Mouse (Mus musculus): Measurements from ENCODE around the gene Clic5. TPM values are rescaled to one million over a fixed set of nuclear protein-coding genes. Genes with fewer than 3 reads are reported as not detected.

The Clic5 gene
- total and polyA plus RNA-seq, 3 experiments: not detected

DNA sequence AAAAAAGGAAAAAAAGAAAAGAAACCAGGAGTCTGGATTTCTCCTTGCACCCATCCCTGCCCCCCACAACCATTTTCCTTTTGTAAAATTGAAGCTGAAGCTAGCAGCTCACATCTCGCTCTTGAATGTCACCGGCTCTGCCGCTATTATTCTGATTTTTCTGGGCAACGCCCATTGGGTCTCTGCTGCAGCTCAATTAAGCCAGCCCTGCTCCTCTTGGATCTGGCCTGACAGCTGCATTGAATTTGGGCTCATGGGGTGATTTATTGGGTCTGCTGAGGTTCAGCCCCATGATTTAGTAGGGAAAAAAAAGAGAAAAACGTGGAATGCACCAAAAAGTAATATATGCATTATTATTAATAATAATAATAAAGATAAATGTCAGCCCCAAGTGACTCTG lies 111.9 kb downstream of the Clic5 start:
- Histone ChIP-seq H3K79me2 (ENCODE audit: control insufficient read depth, insufficient read depth, low read length, poor library complexity) (no peaks in the 10 kb centered on the region), H3K4me3 (ENCODE audit: control insufficient read depth in 1 of 2, insufficient read depth in 1 of 2, low read depth in 2 of 2, low read length in 2 of 2) (no peak overlapping the region), H3K27ac (ENCODE audit: control insufficient read depth, low read depth, low read length) (no peak overlapping the region), H3K27me3 (ENCODE audit: control insufficient read depth in 1 of 2, insufficient read depth in 2 of 2, low read length in 2 of 2) (no peaks in the 10 kb centered on the region), H3K4me1 (ENCODE audit: control insufficient read depth in 1 of 2, insufficient read depth in 2 of 2, low read length in 2 of 2) (no peaks in the 10 kb centered on the region), H3K9me3 (replicated peaks; ENCODE audit: insufficient read depth, low read length) (no peaks in the 10 kb centered on the region), H3K36me3 (ENCODE audit: control insufficient read depth in 1 of 2, insufficient read depth in 2 of 2, low read length in 2 of 2) (no peaks in the 10 kb centered on the region), H3K9ac (ENCODE audit: control insufficient read depth, low read depth, low read length, poor library complexity, severe bottlenecking) (no peak overlapping the region)
- TF ChIP-seq MAX (IDR thresholded peaks at IDR 0.05; ENCODE audit: low read length): no peak
- TF ChIP-seq CTCF (IDR thresholded peaks at IDR 0.05 in 2 of 3, conservative IDR thresholded peaks at IDR 0.05 in 1 of 3; ENCODE audit: control insufficient read depth in 1 of 3, insufficient read depth in 1 of 3, low read depth in 2 of 3, low read length in 3 of 3, poor library complexity in 1 of 3, severe bottlenecking in 1 of 3): no peak
- TF ChIP-seq E2F4 (IDR thresholded peaks at IDR 0.05; ENCODE audit: borderline replicate concordance, low read depth, low read length): no peak
- no peak for TF ChIP-seq USF2 (IDR thresholded peaks at IDR 0.05; ENCODE audit: borderline replicate concordance in 1 of 2, insufficient read depth in 1 of 2, low read depth in 1 of 2, low read length in 2 of 2)
- TF ChIP-seq HCFC1 (IDR thresholded peaks at IDR 0.05; ENCODE audit: low read depth, low read length): no peak
- TF ChIP-seq UBTF (IDR thresholded peaks at IDR 0.05; ENCODE audit: borderline replicate concordance, insufficient read depth, low read depth, low read length): no peak
- TF ChIP-seq GABPA (IDR thresholded peaks at IDR 0.05; ENCODE audit: low read depth, low read length): no peak
- TF ChIP-seq NELFE (IDR thresholded peaks at IDR 0.05; ENCODE audit: low read depth, low read length): no peak
- TF ChIP-seq POLR2AphosphoS2 (IDR thresholded peaks at IDR 0.05; ENCODE audit: low read length): no peak
- TF ChIP-seq ELF1 (IDR thresholded peaks at IDR 0.05; ENCODE audit: low read depth, low read length): no peak
- no peak for TF ChIP-seq ZC3H11A (IDR thresholded peaks at IDR 0.05; ENCODE audit: low read depth, low read length)
- TF ChIP-seq POLR2A (IDR thresholded peaks at IDR 0.05; ENCODE audit: control insufficient read depth in 1 of 2, insufficient read depth in 1 of 2, low read depth in 1 of 2, low read length in 2 of 2, poor library complexity in 1 of 2): no peak
- TF ChIP-seq SMC3 (IDR thresholded peaks at IDR 0.05; ENCODE audit: low read depth, low read length): no peak
- no peak for TF ChIP-seq MYB (IDR thresholded peaks at IDR 0.05; ENCODE audit: low read depth, low read length)
- TF ChIP-seq MXI1 (IDR thresholded peaks at IDR 0.05; ENCODE audit: low read depth, low read length): no peak
- no peak for DNase-seq (ENCODE audit: low read depth, low spot score)

DNA sequence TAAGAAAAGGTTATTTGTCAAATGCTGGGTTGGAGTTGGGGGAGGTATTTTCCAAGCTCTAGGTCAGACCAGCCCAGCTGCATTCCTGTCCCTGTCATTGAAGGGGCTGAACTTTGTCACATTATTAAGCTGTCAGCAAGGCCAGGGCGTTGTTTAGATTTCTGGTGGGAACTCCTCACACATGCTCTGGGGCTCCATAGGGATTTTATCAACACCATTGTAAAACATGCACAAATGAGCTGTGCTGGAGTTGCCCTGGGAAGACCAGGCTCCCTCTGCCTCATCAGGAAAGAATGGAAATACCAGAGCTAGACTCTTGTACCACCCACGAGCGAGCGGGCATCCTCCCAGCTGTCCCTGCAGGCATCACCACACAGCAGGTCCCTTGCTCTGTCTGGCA lies 112.3 kb downstream of the Clic5 start:
- Histone ChIP-seq H3K79me2 (ENCODE audit: control insufficient read depth, insufficient read depth, low read length, poor library complexity) (no peaks in the 10 kb centered on the region), H3K36me3 (ENCODE audit: control insufficient read depth in 1 of 2, insufficient read depth in 2 of 2, low read length in 2 of 2) (no peaks in the 10 kb centered on the region), H3K4me1 (ENCODE audit: control insufficient read depth in 1 of 2, insufficient read depth in 2 of 2, low read length in 2 of 2) (no peaks in the 10 kb centered on the region), H3K9me3 (replicated peaks; ENCODE audit: insufficient read depth, low read length) (no peaks in the 10 kb centered on the region), H3K27ac (ENCODE audit: control insufficient read depth, low read depth, low read length) (no peak overlapping the region), H3K27me3 (ENCODE audit: control insufficient read depth in 1 of 2, insufficient read depth in 2 of 2, low read length in 2 of 2) (no peaks in the 10 kb centered on the region), H3K4me3 (ENCODE audit: control insufficient read depth in 1 of 2, insufficient read depth in 1 of 2, low read depth in 2 of 2, low read length in 2 of 2) (no peak overlapping the region), H3K9ac (ENCODE audit: control insufficient read depth, low read depth, low read length, poor library complexity, severe bottlenecking) (no peak overlapping the region)
- TF ChIP-seq USF1 (IDR thresholded peaks at IDR 0.05; ENCODE audit: low read depth, low read length): no peak
- no peak for TF ChIP-seq MYC (IDR thresholded peaks at IDR 0.05; ENCODE audit: low read depth, low read length)
- TF ChIP-seq JUND (IDR thresholded peaks at IDR 0.05; ENCODE audit: low read depth, low read length): no peak
- TF ChIP-seq TCF12 (IDR thresholded peaks at IDR 0.05; ENCODE audit: low read depth, low read length): no peak
- no peak for TF ChIP-seq ZC3H11A (IDR thresholded peaks at IDR 0.05; ENCODE audit: low read depth, low read length)
- no peak for TF ChIP-seq GATA1 (IDR thresholded peaks at IDR 0.05; ENCODE audit: low read depth, low read length)
- TF ChIP-seq EP300 (IDR thresholded peaks at IDR 0.05; ENCODE audit: low read depth in 1 of 2, low read length in 2 of 2): no peak
- TF ChIP-seq MYB (IDR thresholded peaks at IDR 0.05; ENCODE audit: low read depth, low read length): no peak
- TF ChIP-seq ZKSCAN1 (IDR thresholded peaks at IDR 0.05; ENCODE audit: low read depth, low read length): no peak
- TF ChIP-seq USF2 (IDR thresholded peaks at IDR 0.05; ENCODE audit: borderline replicate concordance in 1 of 2, insufficient read depth in 1 of 2, low read depth in 1 of 2, low read length in 2 of 2): no peak
- TF ChIP-seq ELF1 (IDR thresholded peaks at IDR 0.05; ENCODE audit: low read depth, low read length): no peak
- no peak for TF ChIP-seq GABPA (IDR thresholded peaks at IDR 0.05; ENCODE audit: low read depth, low read length)
- no peak for TF ChIP-seq POLR2AphosphoS2 (IDR thresholded peaks at IDR 0.05; ENCODE audit: low read length)
- TF ChIP-seq MAFK (IDR thresholded peaks at IDR 0.05; ENCODE audit: borderline replicate concordance, low read depth, low read length): no peak
- no peak for TF ChIP-seq NELFE (IDR thresholded peaks at IDR 0.05; ENCODE audit: low read depth, low read length)
- TF ChIP-seq KAT2A (conservative IDR thresholded peaks at IDR 0.05; ENCODE audit: low read depth, low read length): no peak
- no peak for TF ChIP-seq MXI1 (IDR thresholded peaks at IDR 0.05; ENCODE audit: low read depth, low read length)
- no peak for DNase-seq (ENCODE audit: low read depth, low spot score)
